Mouse (Mus musculus): ENCODE data around the gene Lat2.

DNA sequence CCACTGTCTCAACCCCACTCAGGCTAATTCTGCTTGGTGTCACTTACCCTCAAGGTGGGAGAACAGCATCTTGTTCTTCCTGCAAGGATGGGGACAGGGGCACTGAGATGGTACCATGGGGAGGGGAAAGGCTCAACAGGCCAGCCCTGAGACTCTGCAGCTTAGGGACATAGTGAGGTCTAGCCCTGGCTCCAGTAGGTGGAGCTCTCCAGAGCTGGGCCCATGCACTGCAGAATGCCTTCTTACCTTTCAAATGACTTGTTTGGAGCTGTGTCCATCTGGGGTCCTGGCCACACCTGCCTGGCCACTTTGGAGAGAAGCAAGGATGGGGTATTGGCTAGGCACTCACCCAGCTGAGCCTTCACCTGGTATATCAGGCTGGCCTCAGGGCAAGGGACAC is 8.5 kb downstream of the Lat2 start:
- TF ChIP-seq CTCF (IDR thresholded peaks at IDR 0.05; ENCODE audit: control insufficient read depth, insufficient read depth, insufficient read length) = no peak
- no peak for TF ChIP-seq MYOG (IDR thresholded peaks at IDR 0.05; ENCODE audit: control insufficient read depth, extremely low read depth, insufficient read length)
- TF ChIP-seq USF1 (IDR thresholded peaks at IDR 0.05; ENCODE audit: low read depth) = no peak
- no peak for TF ChIP-seq CEBPB (IDR thresholded peaks at IDR 0.05; ENCODE audit: low read depth)
